Mouse (Mus musculus) hindbrain, embryonic 13.5 days (tissue): ENCODE results near the gene Rtn2. TPM values are rescaled to one million over a fixed set of nuclear protein-coding genes. Genes with fewer than 3 reads are reported as not detected.

Experiments used
- ATAC-seq: fragments of 200-750 bp; cut with Nextera tagmentation; 2 replicates; pipeline ENCODE4 v1.8.0; 2017; ENCODE audit warnings: moderate TSS enrichment; ENCODE audit not compliant: low FRiP score
- H3K27ac ChIP-seq: fragments of 300-500 bp; sonication (generic); 2 replicates; pipeline ENCODE4 v1.5.1; 2015; ENCODE audit warnings: inconsistent platforms, mild to moderate bottlenecking, moderate library complexity
- H3K27me3 ChIP-seq: fragments of 300-500 bp; sonication (generic); 2 replicates; pipeline ENCODE4 v1.6.1; 2015; ENCODE audit warnings: mild to moderate bottlenecking, inconsistent platforms
- H3K36me3 ChIP-seq: fragments of 300-500 bp; sonication (generic); 2 replicates; pipeline ENCODE4 v1.6.1; 2015; ENCODE audit warnings: mild to moderate bottlenecking, inconsistent platforms
- H3K4me1 ChIP-seq: fragments of 300-500 bp; sonication (generic); replicated peaks from 2 replicates; pipeline ENCODE4 v1.6.1; 2015; ENCODE audit warnings: inconsistent platforms
- H3K4me2 ChIP-seq: fragments of 300-500 bp; sonication (generic); 2 replicates; pipeline ENCODE4 v1.6.1; 2015; ENCODE audit warnings: inconsistent platforms, mild to moderate bottlenecking, moderate library complexity
- H3K4me3 ChIP-seq: fragments of 300-500 bp; sonication (generic); 2 replicates; pipeline ENCODE4 v1.5.1; 2015; ENCODE audit warnings: mild to moderate bottlenecking, inconsistent platforms
- H3K9ac ChIP-seq: fragments of 300-500 bp; sonication (generic); 2 replicates; pipeline ENCODE4 v1.6.1; 2015; ENCODE audit warnings: mild to moderate bottlenecking, inconsistent platforms
- H3K9me3 ChIP-seq: fragments of 300-500 bp; sonication (generic); 2 replicates; pipeline ENCODE4 v1.6.1; 2016; ENCODE audit warnings: inconsistent platforms
- WGBS: fragments of 180-500 bp; shearing (Covaris S2); methylation state at CpG from one replicate; pipeline ENCODE4 v1.1.7; 2015; 5-methylcytosine and 5-hydroxymethylcytosine counted together
- polyA plus RNA-seq: library from polyadenylated mRNA; unstranded; fragments of >200 nt; fragmentation: Nextera tagmentation; extraction: Ambion mirVana; gene quantifications from 2 replicates; pipeline ENCODE4 v1.2.1, GENCODE M21; 2015

Gene Rtn2
- polyA plus RNA-seq, 1 experiment from 2014 or later, result 101 TPM

DNA sequence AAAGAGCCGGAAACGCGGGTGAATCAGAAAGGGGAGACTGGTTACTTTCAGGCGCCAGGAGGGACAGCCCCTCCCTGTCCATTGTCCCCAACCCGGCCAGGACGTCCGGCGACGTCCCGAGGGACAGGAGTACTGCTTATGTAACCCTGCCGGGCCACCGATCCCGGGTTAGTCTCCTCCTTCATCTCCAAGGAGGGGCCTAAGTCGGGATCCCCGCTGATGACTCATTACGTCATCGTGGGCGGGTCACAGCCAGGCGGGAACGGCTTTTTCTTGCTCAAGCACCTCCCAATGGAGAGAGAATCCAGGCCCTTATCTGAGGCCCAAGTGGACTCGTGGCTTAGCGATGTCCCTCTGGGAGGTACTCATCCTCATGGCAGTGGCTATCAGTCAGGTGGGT lies 44.7 kb downstream of the Rtn2 start:
- WGBS, result under 1% methylated on average over 22 of the region's 22 CpGs
- Histone ChIP-seq H3K9ac (peak overlapping the region; percentile 63), H3K4me1 (peaks cover 18% of the 10 kb centered on the region), H3K4me3 (peak overlapping the region; percentile 41), H3K27me3 (0 out of 2 replicates have a peak, but pooled peaks cover 15% of the 10 kb centered on the region), H3K4me2 (peak overlapping the region; percentile 68), H3K9me3 (no peaks in the 10 kb centered on the region), H3K27ac (peak overlapping the region; percentile 60; the same call in 1 of the 2 replicates), H3K36me3 (no peaks in the 10 kb centered on the region)
- peak; percentile 53 for ATAC-seq

GRCm38 (mm10) chr7:19327782-19328181 lies 45.4 kb downstream of the Rtn2 start:
- 0 out of 2 replicates have a peak overlapping the region, but pooled peaks have one; percentile 11 for H3K9ac ChIP-seq
- 78% methylated on average over 5 of the region's 5 CpGs for WGBS
- ATAC-seq, result no peak

GRCm38 (mm10) chr7:19328425-19328824 lies 46.0 kb downstream of the Rtn2 start:
- H3K4me3 ChIP-seq, result no peak overlapping the region
- no peaks in the 10 kb centered on the region for H3K36me3 ChIP-seq
- no peaks in the 10 kb centered on the region for H3K9me3 ChIP-seq
- no peak for ATAC-seq
- H3K27ac ChIP-seq, result no peak overlapping the region
- H3K4me1 ChIP-seq, result peaks cover 24% of the 10 kb centered on the region
- H3K9ac ChIP-seq, result no peak overlapping the region
- H3K4me2 ChIP-seq, result no peak overlapping the region
- H3K27me3 ChIP-seq, result 0 out of 2 replicates have a peak, but pooled peaks cover 2% of the 10 kb centered on the region

More at GRCm38 (mm10) chr7:19327782-19328181, 45.4 kb downstream of the Rtn2 start:
- H3K36me3 ChIP-seq, result no peaks in the 10 kb centered on the region
- H3K4me3 ChIP-seq, result no peak overlapping the region
- H3K4me2 ChIP-seq, result peak overlapping the region; percentile 68; the same call in 1 of the 2 replicates
- 0 out of 2 replicates have a peak, but pooled peaks cover 8% of the 10 kb centered on the region for H3K27me3 ChIP-seq
- H3K4me1 ChIP-seq, result peaks cover 21% of the 10 kb centered on the region
- no peak overlapping the region for H3K27ac ChIP-seq
- no peaks in the 10 kb centered on the region for H3K9me3 ChIP-seq

DNA sequence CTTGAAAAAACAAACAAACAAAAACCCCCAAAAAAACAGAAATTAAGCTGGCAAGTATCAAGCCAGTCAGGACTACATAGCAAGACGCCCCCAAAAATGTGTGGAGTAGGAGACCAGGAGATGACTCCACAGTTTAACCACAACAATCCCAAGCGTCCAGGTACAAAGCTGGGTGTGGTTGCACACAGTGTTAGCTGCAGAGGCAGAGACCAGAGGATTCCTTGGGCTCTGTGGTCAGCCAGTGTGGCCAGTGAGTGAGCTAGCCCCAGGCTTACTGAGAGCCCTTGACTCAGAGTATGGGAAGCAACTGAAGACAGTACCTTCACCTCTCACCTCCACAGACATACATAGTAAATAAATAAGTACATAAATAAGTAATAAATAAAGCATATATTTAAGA lies 49.5 kb downstream of the Rtn2 start:
- no peak overlapping the region; the same call in 1 of the 2 replicates for H3K4me2 ChIP-seq
- H3K9me3 ChIP-seq, result no peaks in the 10 kb centered on the region
- 69% methylated on average over 2 of the region's 2 CpGs for WGBS
- ATAC-seq, result no peak
- peak overlapping the region; percentile 70; the same call in 1 of the 2 replicates for H3K4me3 ChIP-seq
- peaks cover 25% of the 10 kb centered on the region for H3K4me1 ChIP-seq
- H3K27me3 ChIP-seq, result peaks cover 5% of the 10 kb centered on the region; the same call in 1 of the 2 replicates
- H3K9ac ChIP-seq, result no peak overlapping the region
- H3K36me3 ChIP-seq, result no peaks in the 10 kb centered on the region
- H3K27ac ChIP-seq, result no peak overlapping the region

GRCm38 (mm10) chr7:19332709-19333352 lies 50.4 kb downstream of the Rtn2 start:
- Histone ChIP-seq H3K4me1 (peaks cover 16% of the 10 kb centered on the region), H3K36me3 (no peaks in the 10 kb centered on the region), H3K27me3 (peaks cover 7% of the 10 kb centered on the region; the same call in 1 of the 2 replicates), H3K4me2 (peak overlapping the region; percentile 84), H3K9ac (peak overlapping the region; percentile 90), H3K9me3 (no peaks in the 10 kb centered on the region), H3K4me3 (peak overlapping the region; percentile 70), H3K27ac (peak overlapping the region; percentile 86)
- under 1% methylated on average over 52 of the region's 52 CpGs for WGBS
- ATAC-seq, result peak; percentile 50

DNA sequence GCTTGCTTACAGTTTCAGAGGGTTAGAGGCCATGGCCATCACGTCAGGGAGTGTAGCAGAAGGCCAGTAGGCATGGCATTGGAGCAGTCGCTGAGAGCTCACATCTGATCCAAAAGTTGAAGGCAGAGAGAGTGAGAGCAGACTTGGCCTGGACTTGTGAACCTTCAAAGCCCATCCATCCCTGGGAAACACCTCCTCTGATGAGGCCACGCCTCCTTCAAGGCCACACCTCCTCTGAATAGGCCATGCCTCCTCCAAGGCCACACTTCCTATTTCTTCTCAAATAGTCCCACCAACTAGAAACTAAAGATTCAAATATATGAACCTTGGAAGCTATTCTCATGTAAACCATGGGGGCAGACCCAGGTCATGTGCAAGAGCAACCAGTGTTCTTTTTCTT lies 53.2 kb downstream of the Rtn2 start:
- WGBS, result 48% methylated on average over 3 of the region's 3 CpGs

GRCm38 (mm10) chr7:19337122-19337521 lies 54.7 kb downstream of the Rtn2 start:
- Histone ChIP-seq H3K4me2 (no peak overlapping the region), H3K4me1 (peaks cover 27% of the 10 kb centered on the region), H3K9me3 (no peaks in the 10 kb centered on the region), H3K27me3 (peaks cover 27% of the 10 kb centered on the region), H3K36me3 (no peaks in the 10 kb centered on the region), H3K9ac (no peak overlapping the region), H3K27ac (no peak overlapping the region), H3K4me3 (no peak overlapping the region)
- 71% methylated on average over 10 of the region's 10 CpGs for WGBS
- no peak for ATAC-seq

More for the DNA sequence above, 53.2 kb downstream of the Rtn2 start:
- Histone ChIP-seq H3K9me3 (no peaks in the 10 kb centered on the region), H3K27ac (no peak overlapping the region), H3K4me1 (peaks cover 16% of the 10 kb centered on the region), H3K27me3 (peaks cover 13% of the 10 kb centered on the region; the same call in 1 of the 2 replicates), H3K9ac (no peak overlapping the region), H3K36me3 (no peaks in the 10 kb centered on the region), H3K4me3 (no peak overlapping the region), H3K4me2 (no peak overlapping the region)
- no peak for ATAC-seq

DNA sequence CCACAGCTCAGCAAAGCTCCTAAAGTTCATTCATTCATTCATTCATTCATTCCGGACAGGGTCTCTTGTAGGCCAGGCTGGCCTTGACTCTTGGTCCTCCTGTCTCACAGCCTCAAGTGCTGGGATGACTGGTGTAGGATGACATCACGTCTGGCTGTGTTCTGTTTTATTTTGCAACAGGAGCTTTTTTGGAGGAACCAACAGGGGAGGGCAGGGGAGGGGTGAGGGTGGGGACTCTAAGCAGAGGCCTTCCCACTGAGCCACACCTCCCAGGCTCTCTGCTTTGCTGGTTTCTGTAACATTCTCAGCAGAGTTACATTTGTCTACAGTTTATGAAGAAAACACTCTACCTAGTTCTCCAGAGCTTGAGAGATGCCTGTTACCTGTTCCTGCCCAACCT lies 55.6 kb downstream of the Rtn2 start:
- ATAC-seq, result no peak
- 53% methylated on average over 2 of the region's 2 CpGs for WGBS

GRCm38 (mm10) chr7:19338596-19338995 lies 56.2 kb downstream of the Rtn2 start:
- Histone ChIP-seq H3K4me2 (no peak overlapping the region), H3K4me1 (peaks cover 27% of the 10 kb centered on the region), H3K27ac (no peak overlapping the region), H3K9me3 (no peaks in the 10 kb centered on the region), H3K27me3 (peaks cover 32% of the 10 kb centered on the region), H3K36me3 (no peaks in the 10 kb centered on the region), H3K4me3 (no peak overlapping the region), H3K9ac (no peak overlapping the region)
- ATAC-seq, result no peak
- 68% methylated on average over 7 of the region's 7 CpGs for WGBS

More for the DNA sequence above, 55.6 kb downstream of the Rtn2 start:
- Histone ChIP-seq H3K4me3 (no peak overlapping the region), H3K36me3 (no peaks in the 10 kb centered on the region), H3K9ac (no peak overlapping the region), H3K27me3 (peaks cover 32% of the 10 kb centered on the region), H3K4me1 (peaks cover 31% of the 10 kb centered on the region), H3K27ac (no peak overlapping the region), H3K4me2 (no peak overlapping the region), H3K9me3 (no peaks in the 10 kb centered on the region)

- Histone ChIP-seq H3K27ac (no peak overlapping the region), H3K27me3 (peaks cover 29% of the 10 kb centered on the region), H3K36me3 (no peaks in the 10 kb centered on the region), H3K4me1 (peaks cover 36% of the 10 kb centered on the region), H3K9ac (peak overlapping the region; percentile 73; the same call in 1 of the 2 replicates), H3K9me3 (no peaks in the 10 kb centered on the region), H3K4me3 (peak overlapping the region; percentile 45), H3K4me2 (peak overlapping the region; percentile 86; the same call in 1 of the 2 replicates)
- WGBS, result 22% methylated on average over 10 of the region's 10 CpGs
- ATAC-seq, result no peak
Measured at GRCm38 (mm10) chr7:19341250-19341649, 58.8 kb downstream of the Rtn2 start.

GRCm38 (mm10) chr7:19341761-19342409 lies 59.5 kb downstream of the Rtn2 start:
- H3K27ac ChIP-seq, result no peak overlapping the region
- under 1% methylated on average over 41 of the region's 41 CpGs for WGBS
- peak overlapping the region; percentile 73 for H3K9ac ChIP-seq
- peaks cover 41% of the 10 kb centered on the region for H3K4me1 ChIP-seq
- peak overlapping the region; percentile 45 for H3K4me3 ChIP-seq
- ATAC-seq, result no peak
- peak overlapping the region; percentile 86 for H3K4me2 ChIP-seq
- H3K36me3 ChIP-seq, result no peaks in the 10 kb centered on the region
- H3K9me3 ChIP-seq, result no peaks in the 10 kb centered on the region
- peaks cover 29% of the 10 kb centered on the region for H3K27me3 ChIP-seq

DNA sequence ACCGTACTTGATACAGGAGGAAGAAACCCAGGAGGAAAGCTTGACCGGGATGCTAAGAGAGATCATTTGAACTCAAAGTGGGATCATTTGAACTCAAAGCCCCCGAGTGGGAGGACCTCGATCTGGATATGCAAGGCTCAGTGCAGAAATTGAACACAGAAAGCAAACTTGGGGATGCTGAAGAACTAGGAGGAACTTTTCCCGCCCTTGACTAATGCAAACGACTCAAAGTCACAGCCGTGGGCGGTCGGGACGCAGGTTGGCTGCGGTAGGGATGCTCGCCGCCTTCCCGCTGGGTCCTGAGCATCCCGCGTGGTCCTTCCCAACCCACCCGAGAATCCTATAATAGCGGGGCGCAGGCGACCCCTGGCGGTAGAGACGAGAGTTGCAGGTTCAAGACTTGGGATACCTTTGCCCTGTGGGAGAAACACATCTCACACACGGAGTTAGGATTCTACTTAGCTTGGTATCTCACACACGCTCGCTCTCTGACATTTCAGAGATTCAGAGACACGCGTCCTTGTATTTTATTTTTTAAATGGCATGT lies 60.1 kb downstream of the Rtn2 start:
- WGBS, result under 1% methylated on average over 27 of the region's 27 CpGs

More for the DNA sequence above, 60.1 kb downstream of the Rtn2 start:
- ATAC-seq, result no peak
- Histone ChIP-seq H3K9ac (peak overlapping the region; percentile 73), H3K36me3 (peaks cover 1% of the 10 kb centered on the region; the same call in 1 of the 2 replicates), H3K27ac (no peak overlapping the region), H3K4me1 (peaks cover 42% of the 10 kb centered on the region), H3K4me2 (peak overlapping the region; percentile 86), H3K9me3 (no peaks in the 10 kb centered on the region), H3K4me3 (peak overlapping the region; percentile 45), H3K27me3 (peaks cover 29% of the 10 kb centered on the region)
